Mouse (Mus musculus) G1E (cell line): Measurements from ENCODE around the gene Pxn.
A peak's percentile ranks its signal among the peaks of the same experiment; 100 is the strongest.

ENCODE experiments used
- CTCF ChIP-seq: IDR thresholded peaks from 2 replicates; pipeline ENCODE4 v1.5.1; 2012; ENCODE audit warnings: low read depth, low read length, inconsistent platforms, mixed read lengths
- GATA1 ChIP-seq: IDR thresholded peaks from 2 replicates; pipeline ENCODE4 v1.6.1; 2012; ENCODE audit warnings: borderline replicate concordance, low read length, inconsistent platforms, mixed read lengths
- TAL1 ChIP-seq: conservative IDR thresholded peaks from 2 replicates; pipeline ENCODE4 v1.6.1; 2012; ENCODE audit warnings: low read depth, low read length, inconsistent platforms, mixed read lengths

- TF ChIP-seq CTCF (peak; percentile 83), TAL1 (no peak), GATA1 (no peak)
Observed at GRCm38 (mm10) chr5:115559237-115560101, 53.0 kb downstream of the Pxn start, which contains the start of gene Rplp0.
